7 mouse cellular contexts compared by ENCODE assay signal in the genomic region with DNA sequence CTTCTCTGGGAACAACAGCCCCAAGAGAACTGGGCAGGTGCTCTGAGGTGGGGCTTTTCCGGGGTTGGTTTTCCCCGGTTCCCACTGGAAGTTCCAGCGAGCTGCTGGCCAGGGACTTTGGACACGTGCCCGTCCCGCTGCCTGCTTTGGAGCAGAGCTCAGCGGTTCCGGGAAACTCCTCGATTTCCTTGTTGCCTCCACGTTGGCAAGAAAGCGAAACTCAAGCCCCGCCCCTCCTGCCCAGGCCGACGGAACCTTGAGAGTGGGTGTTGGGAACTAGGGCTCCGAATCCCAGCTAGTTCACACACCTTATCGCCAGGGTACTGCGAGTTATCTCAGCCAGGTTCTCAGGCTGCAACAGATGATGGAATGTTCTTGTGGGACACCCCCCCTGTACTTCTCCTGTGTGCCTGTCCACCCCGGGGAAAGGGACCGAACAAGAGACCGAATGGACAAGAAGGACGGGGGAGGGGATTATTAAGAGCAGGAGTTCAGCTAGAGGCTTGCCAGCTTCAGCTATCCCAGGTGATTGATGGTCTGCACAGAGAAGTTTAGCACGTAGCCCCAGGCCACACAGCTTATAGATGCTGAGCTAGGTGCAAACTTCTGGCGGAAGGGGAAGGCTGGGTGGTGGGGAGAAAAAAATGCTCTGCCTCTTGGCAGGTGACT. TPM values are rescaled to one million over a fixed set of nuclear protein-coding genes. Genes with fewer than 3 reads are reported as not detected.
DNase-seq lines count a peak whose midpoint lies in the region; ATAC-seq and TF ChIP-seq lines count a peak whose summit lies in the region.

No protein-coding gene starts in this region.

- no peak for TF ChIP-seq POLR2A in limb, embryonic 14.5 days (IDR thresholded peaks at IDR 0.05; ENCODE audit: borderline replicate concordance, extremely low read depth, insufficient read depth, insufficient read length)

- H3K4me1 ChIP-seq in hindbrain, postnatal 0 days (ENCODE audit: insufficient read depth, low read length): peaks cover 27% of the 10 kb centered on the region
- peaks cover 41% of the 10 kb centered on the region for H3K4me1 ChIP-seq in limb, embryonic 14.5 days (ENCODE audit: control insufficient read depth, insufficient read depth, low read length)
- peaks cover 25% of the 10 kb centered on the region for H3K4me1 ChIP-seq in midbrain, embryonic 14.5 days (ENCODE audit: control insufficient read depth, insufficient read depth, low read length)

- peak overlapping the region; percentile 60 for H3K4me2 ChIP-seq in hindbrain, postnatal 0 days (ENCODE audit: low read depth, low read length)
- peak overlapping the region; percentile 74 for H3K4me2 ChIP-seq in limb, embryonic 14.5 days (replicated peaks; ENCODE audit: low read depth, low read length, severe bottlenecking)
- H3K4me2 ChIP-seq in midbrain, embryonic 14.5 days (ENCODE audit: low read length): peak overlapping the region; percentile 61

- ATAC-seq in activated CD4-positive, CD25-positive, alpha-beta regulatory T cell, adult 4 months: peak; percentile 5
- ATAC-seq in hindbrain, postnatal 0 days: peak; percentile 1; the same call in 1 of the 2 replicates
- no peak; the same call in 1 of the 2 replicates for ATAC-seq in limb, embryonic 14.5 days (ENCODE audit: low FRiP score, low read depth)
- 0 out of 2 replicates have a peak, but pooled peaks have one; percentile 2 for ATAC-seq in midbrain, embryonic 14.5 days (ENCODE audit: low FRiP score, low TSS enrichment)

- peak overlapping the region; percentile 51; the same call in 1 of the 2 replicates for H3K27ac ChIP-seq in hindbrain, postnatal 0 days
- H3K27ac ChIP-seq in limb, embryonic 14.5 days (replicated peaks; ENCODE audit: low read depth, low read length): peak overlapping the region; percentile 84
- no peak overlapping the region for H3K27ac ChIP-seq in midbrain, embryonic 14.5 days (replicated peaks; ENCODE audit: low read depth, low read length)

- no peaks in the 10 kb centered on the region for H3K9me3 ChIP-seq in hindbrain, postnatal 0 days (ENCODE audit: low read length)
- no peaks in the 10 kb centered on the region for H3K9me3 ChIP-seq in limb, embryonic 14.5 days (ENCODE audit: control insufficient read depth, low read length)
- H3K9me3 ChIP-seq in midbrain, embryonic 14.5 days (ENCODE audit: control insufficient read depth, low read length): no peaks in the 10 kb centered on the region

- DNase-seq in cerebellum, postnatal 14 days: peak; percentile 47 to 70
- DNase-seq in gastrocnemius, postnatal 10 days: peak; percentile 85
- peak; percentile 56 for DNase-seq in hindbrain, postnatal 0 days (ENCODE audit: low spot score)
- peak; percentile 71 for DNase-seq in limb, embryonic 14.5 days (ENCODE audit: low spot score)
- peak; percentile 38 for DNase-seq in midbrain, embryonic 14.5 days
- DNase-seq in splenic B cell, adult 2 months (ENCODE audit: low read depth, low spot score): peak; percentile 57

- 0 out of 2 replicates have a peak overlapping the region, but pooled peaks have one; percentile 46 for H3K9ac ChIP-seq in hindbrain, postnatal 0 days (replicated peaks; ENCODE audit: low read length)
- H3K9ac ChIP-seq in limb, embryonic 14.5 days (ENCODE audit: low read depth, low read length, severe bottlenecking): peak overlapping the region; percentile 62
- H3K9ac ChIP-seq in midbrain, embryonic 14.5 days (replicated peaks; ENCODE audit: low read length): no peak overlapping the region

- no peak for TF ChIP-seq CTCF in hindbrain, postnatal 0 days (IDR thresholded peaks at IDR 0.05; ENCODE audit: low read depth)

- peak overlapping the region; percentile 19 for H3K4me3 ChIP-seq in hindbrain, postnatal 0 days (ENCODE audit: low read length)
- H3K4me3 ChIP-seq in limb, embryonic 14.5 days (replicated peaks; ENCODE audit: low read length): peak overlapping the region; percentile 37
- peak overlapping the region; percentile 27 for H3K4me3 ChIP-seq in midbrain, embryonic 14.5 days (replicated peaks; ENCODE audit: low read depth, low read length)

- WGBS in hindbrain, postnatal 0 days: 5% methylated on average over 23 of the region's 23 CpGs
- 2% methylated on average over 23 of the region's 23 CpGs for WGBS in limb, embryonic 14.5 days
- WGBS in midbrain, embryonic 14.5 days: 10% methylated on average over 23 of the region's 23 CpGs

- no peaks in the 10 kb centered on the region for H3K36me3 ChIP-seq in hindbrain, postnatal 0 days (ENCODE audit: insufficient read depth, low read length)
- no peaks in the 10 kb centered on the region for H3K36me3 ChIP-seq in limb, embryonic 14.5 days (ENCODE audit: control insufficient read depth, insufficient read depth, low read length)
- no peaks in the 10 kb centered on the region for H3K36me3 ChIP-seq in midbrain, embryonic 14.5 days (ENCODE audit: control insufficient read depth, insufficient read depth, low read length)
- H3K36me3 ChIP-seq in splenic B cell, adult 2 months (ENCODE audit: control insufficient read depth, insufficient read depth, low read length, poor library complexity, severe bottlenecking): no peaks in the 10 kb centered on the region

- 0 out of 2 replicates have a peak, but pooled peaks cover 5% of the 10 kb centered on the region for H3K27me3 ChIP-seq in hindbrain, postnatal 0 days (ENCODE audit: insufficient read depth, low read length)
- no peaks in the 10 kb centered on the region for H3K27me3 ChIP-seq in limb, embryonic 14.5 days (ENCODE audit: control insufficient read depth, insufficient read depth, low read length)
- H3K27me3 ChIP-seq in midbrain, embryonic 14.5 days (ENCODE audit: control insufficient read depth, insufficient read depth, low read length): peaks cover 41% of the 10 kb centered on the region
- no peaks in the 10 kb centered on the region for H3K27me3 ChIP-seq in splenic B cell, adult 2 months (ENCODE audit: control insufficient read depth, insufficient read depth, low read length, poor library complexity, severe bottlenecking)

RNA-seq across cellular contexts. Expression of gene Irf1, which starts 6.9 kb away (rescaled TPM):
- polyA plus RNA-seq in activated CD4-positive, CD25-positive, alpha-beta regulatory T cell, adult 4 months (2017; shearing (Covaris generic)): 100 to 1,000 TPM; 236 to 307 TPM
- total RNA-seq in gastrocnemius, postnatal 10 days (2021): 10 to 100 TPM in 1 of 2 experiments, 1 to 10 TPM in 1; 9.4 to 13.7 TPM
- total RNA-seq in hindbrain, postnatal 0 days (2014; rRNA removed): 3.3 and 8.5 TPM in 2 replicates
- polyA plus RNA-seq in hindbrain, postnatal 0 days (2015; fragmentation: Nextera tagmentation; extraction: Ambion mirVana): 3.7 and 4.4 TPM in 2 replicates
- polyA plus RNA-seq in limb, embryonic 14.5 days (2012; rRNA removed): 13.8 and 16.8 TPM in 2 replicates
- polyA plus RNA-seq in limb, embryonic 14.5 days (2014; fragmentation: Nextera tagmentation; extraction: Ambion mirVana): 10.7 and 11.8 TPM in 2 replicates
- polyA plus RNA-seq in midbrain, embryonic 14.5 days (2014; fragmentation: Nextera tagmentation; extraction: Ambion mirVana): 1.3 and 3.5 TPM in 2 replicates

RNA-seq across cellular contexts. Expression of gene Gm17334, which starts 10.0 kb away (rescaled TPM):
- 1 to 10 TPM; 4.9 to 6.2 TPM for polyA plus RNA-seq in activated CD4-positive, CD25-positive, alpha-beta regulatory T cell, adult 4 months (2017; shearing (Covaris generic))
- under 1 TPM; 0.26 to 0.70 TPM for total RNA-seq in gastrocnemius, postnatal 10 days (2021)
- not detected in 2 replicates for total RNA-seq in hindbrain, postnatal 0 days (2014; rRNA removed)
- polyA plus RNA-seq in hindbrain, postnatal 0 days (2015; fragmentation: Nextera tagmentation; extraction: Ambion mirVana): not detected in 2 replicates
- polyA plus RNA-seq in limb, embryonic 14.5 days (2012; rRNA removed): 0.11 and 0.33 TPM in 2 replicates
- polyA plus RNA-seq in limb, embryonic 14.5 days (2014; fragmentation: Nextera tagmentation; extraction: Ambion mirVana): 0.28 and 0.30 TPM in 2 replicates
- polyA plus RNA-seq in midbrain, embryonic 14.5 days (2014; fragmentation: Nextera tagmentation; extraction: Ambion mirVana): 0.24 TPM in 1 of 2 replicates, not detected in the other

RNA-seq across cellular contexts. Expression of gene Il5, which starts 42.4 kb away (rescaled TPM):
- polyA plus RNA-seq in activated CD4-positive, CD25-positive, alpha-beta regulatory T cell, adult 4 months (2017; shearing (Covaris generic)): under 1 TPM in 1 of 2 experiments, not detected in 1; 0.21 TPM
- total RNA-seq in gastrocnemius, postnatal 10 days (2021): not detected
- 0.11 TPM in 1 of 2 replicates, not detected in the other for total RNA-seq in hindbrain, postnatal 0 days (2014; rRNA removed)
- 0.15 TPM in 1 of 2 replicates, not detected in the other for polyA plus RNA-seq in hindbrain, postnatal 0 days (2015; fragmentation: Nextera tagmentation; extraction: Ambion mirVana)
- polyA plus RNA-seq in limb, embryonic 14.5 days (2012; rRNA removed): not detected in 2 replicates
- polyA plus RNA-seq in limb, embryonic 14.5 days (2014; fragmentation: Nextera tagmentation; extraction: Ambion mirVana): not detected in 2 replicates
- not detected in 2 replicates for polyA plus RNA-seq in midbrain, embryonic 14.5 days (2014; fragmentation: Nextera tagmentation; extraction: Ambion mirVana)

RNA-seq across cellular contexts. Expression of gene Rad50, which starts 55.8 kb away (rescaled TPM):
- 10 to 100 TPM; 43.2 to 44.8 TPM for polyA plus RNA-seq in activated CD4-positive, CD25-positive, alpha-beta regulatory T cell, adult 4 months (2017; shearing (Covaris generic))
- total RNA-seq in gastrocnemius, postnatal 10 days (2021): 10 to 100 TPM in 1 of 2 experiments, 1 to 10 TPM in 1; 7.9 to 10.1 TPM
- 4.1 and 4.2 TPM in 2 replicates for total RNA-seq in hindbrain, postnatal 0 days (2014; rRNA removed)
- 11.7 and 12.8 TPM in 2 replicates for polyA plus RNA-seq in hindbrain, postnatal 0 days (2015; fragmentation: Nextera tagmentation; extraction: Ambion mirVana)
- 8.7 and 11.1 TPM in 2 replicates for polyA plus RNA-seq in limb, embryonic 14.5 days (2012; rRNA removed)
- 18.9 and 21.2 TPM in 2 replicates for polyA plus RNA-seq in limb, embryonic 14.5 days (2014; fragmentation: Nextera tagmentation; extraction: Ambion mirVana)
- polyA plus RNA-seq in midbrain, embryonic 14.5 days (2014; fragmentation: Nextera tagmentation; extraction: Ambion mirVana): 9.1 and 11.2 TPM in 2 replicates

Comparison
In these comparisons a context has a peak if more than half of its experiments do, and no peak if none do; other contexts are left out.
1. RNA of gene Irf1, which starts 6.9 kb away (polyA plus RNA-seq): 236 to 307 TPM in activated CD4-positive, CD25-positive, alpha-beta regulatory T cell, adult 4 months; 10.7 to 16.8 TPM in limb, embryonic 14.5 days, 3.7 to 4.4 TPM in hindbrain, postnatal 0 days and 1.3 to 3.5 TPM in midbrain, embryonic 14.5 days; every median in the first group is over 10 times any median in the second.
2. Peak in every context shown above with its lines, with median percentiles within 50 percentile points of each other: DNase-seq, H3K4me2 ChIP-seq and H3K4me3 ChIP-seq.